Mouse (Mus musculus): Measurements from ENCODE around the gene BC049762. TPM values are rescaled to one million over a fixed set of nuclear protein-coding genes. Genes with fewer than 3 reads are reported as not detected.

The BC049762 gene
- total RNA-seq, 2 experiments from 2014 or later, result not detected

GRCm38 (mm10) chr11:51220308-51220707, 42.5 kb downstream of the BC049762 start, which contains the start of gene Gm12569:
Gm12569 (plus strand) TSS chr11:51220473.
- DNase-seq, result no peak
- intact Hi-C loops (cut with DNase I), result no loop called here

DNA sequence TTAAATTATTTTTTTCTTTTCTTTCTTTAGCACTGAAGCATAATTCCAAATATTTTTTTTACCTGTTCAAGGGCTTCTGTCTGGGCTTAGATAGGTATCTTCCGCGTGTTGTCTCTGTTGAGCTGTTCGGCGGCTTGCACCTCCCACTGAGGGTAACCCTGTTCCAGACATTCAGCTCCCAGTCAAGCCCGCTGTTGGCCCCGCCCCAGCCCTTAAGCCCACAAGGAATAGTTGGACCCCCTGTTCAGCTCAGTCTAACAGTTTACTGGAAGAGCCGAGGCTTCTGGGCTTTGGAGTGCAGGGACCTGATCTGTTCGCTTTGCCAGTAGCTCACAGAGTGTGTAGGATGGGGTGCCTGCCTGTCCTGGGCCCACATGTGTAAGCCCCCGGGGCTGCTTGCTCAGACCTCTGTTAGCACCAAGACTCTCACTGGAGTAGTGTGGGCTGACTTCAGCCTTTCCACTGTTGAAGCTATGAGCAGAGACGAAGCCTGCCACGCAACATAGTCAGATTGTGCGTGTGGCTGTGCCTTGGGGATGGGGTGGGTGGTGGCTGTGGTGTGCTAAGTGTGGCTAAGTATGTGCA, 43.4 kb downstream of the BC049762 start:
- DNase-seq, result no peak
- intact Hi-C loops (cut with DNase I), result no loop called here

DNA sequence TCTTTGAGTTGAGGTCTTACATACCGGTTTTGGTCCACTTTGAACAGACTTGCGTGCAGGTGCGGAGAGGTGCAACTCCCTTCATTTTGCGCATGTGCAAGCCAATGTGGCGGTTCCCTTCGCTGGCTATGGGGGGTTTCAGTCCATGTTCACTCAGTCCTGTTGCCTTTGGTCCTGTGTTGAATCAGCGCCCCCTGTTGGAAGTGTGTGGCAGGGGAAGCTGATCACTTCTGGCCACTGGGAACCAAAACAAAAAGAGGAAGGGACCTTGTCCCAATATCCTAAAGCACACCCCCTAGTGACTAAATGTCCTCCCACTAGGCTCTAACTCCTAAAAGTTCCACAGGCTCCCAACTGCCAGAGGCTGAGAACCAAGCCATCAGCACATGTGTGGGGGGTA, 48.8 kb downstream of the BC049762 start:
- intact Hi-C loops (cut with DNase I), result no loop called here
- no peak for DNase-seq

GRCm38 (mm10) chr11:51211426-51211825, 51.4 kb downstream of the BC049762 start:
- intact Hi-C loops (cut with DNase I), result no loop called here

GRCm38 (mm10) chr11:51207758-51208157, 55.1 kb downstream of the BC049762 start:
- intact Hi-C loops (cut with DNase I), result no loop called here
- no peak for DNase-seq

More at GRCm38 (mm10) chr11:51211426-51211825, 51.4 kb downstream of the BC049762 start:
- DNase-seq, result no peak

Other genes with a start within 250 kb of the BC049762 start
- not detected for gene Olfr54, start 248.8 kb downstream of the BC049762 start, total RNA-seq (2021)
- not detected for gene Olfr1375, start 214.9 kb downstream of the BC049762 start, total RNA-seq (2021)
- 10 to 100 TPM; 11.1 to 11.2 TPM for gene Zfp354a, start 203.8 kb downstream of the BC049762 start, total RNA-seq (2021)
- gene Gm12569, start 42.6 kb downstream of the BC049762 start, total RNA-seq (2021), result not detected
- 10 to 100 TPM; 89.0 to 93.2 TPM for gene Clk4, start 1.3 kb downstream of the BC049762 start, total RNA-seq (2021)
- 10 to 100 TPM; 11.1 TPM for gene Col23a1, start 26.9 kb upstream of the BC049762 start, total RNA-seq (2021)

Data from left cerebral cortex, postnatal 4 days (tissue).